Mouse (Mus musculus) frontal cortex, postnatal 36 days (tissue): Measurements from ENCODE around the gene Gm4981.
A peak's percentile ranks its signal among the peaks of the same experiment; 100 is the strongest.
"Not testable (repeated sequence)": the region's sequence is repeated elsewhere in the genome, so short reads cannot be mapped to it uniquely, and the experiment has no call there.

Source experiments
- DNase-seq, 2 experiments: peaks; one replicate each; pipeline ENCODE4 v3.0.0; 2022; ENCODE audit warnings: low spot score in 2 of 2

Gm4981 gene

DNA sequence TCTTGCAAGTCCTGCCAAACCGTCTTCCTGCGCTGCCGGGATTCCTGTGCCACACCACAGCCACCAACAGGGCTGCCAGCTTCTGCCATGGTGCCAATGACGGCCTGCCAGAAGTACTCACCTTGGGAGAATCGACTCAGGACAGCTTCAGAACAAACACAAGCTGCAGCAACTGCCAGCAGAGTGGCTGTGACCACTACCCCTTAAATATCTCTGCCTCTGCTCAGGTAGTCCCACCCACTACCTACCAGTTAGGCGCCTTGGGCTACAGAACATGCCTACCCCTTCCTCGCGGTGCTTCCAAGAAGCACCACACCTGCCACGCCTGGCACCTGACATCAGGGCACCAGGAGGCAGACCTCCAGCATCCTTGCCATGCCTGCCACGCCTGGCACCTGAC is at the start of gene Gm4981:
Gene Gm4981, minus strand, starts transcription at position 89 of the 400 bp plus-strand sequence.
- DNase-seq, result no peak

DNA sequence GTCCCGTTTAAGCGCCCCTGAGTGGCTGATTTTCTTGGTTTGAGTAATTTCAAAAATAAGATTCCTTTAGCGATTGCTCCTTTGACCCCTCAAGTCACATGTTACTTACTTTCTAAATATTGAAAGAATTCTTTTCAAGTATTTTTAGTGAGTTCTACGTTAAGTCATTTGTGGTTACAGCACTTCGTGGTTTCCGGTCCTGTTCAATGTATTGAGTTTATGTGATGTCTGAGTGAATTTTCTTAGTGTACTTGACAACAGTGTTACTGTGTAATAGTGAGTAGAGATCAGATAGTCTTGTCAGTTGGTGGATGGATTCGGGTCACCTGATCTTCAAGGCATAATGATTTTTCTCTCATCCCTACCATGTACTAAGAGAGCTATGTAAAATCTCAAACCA is 45.7 kb upstream of the Gm4981 start:
- DNase-seq, result no peak

DNA sequence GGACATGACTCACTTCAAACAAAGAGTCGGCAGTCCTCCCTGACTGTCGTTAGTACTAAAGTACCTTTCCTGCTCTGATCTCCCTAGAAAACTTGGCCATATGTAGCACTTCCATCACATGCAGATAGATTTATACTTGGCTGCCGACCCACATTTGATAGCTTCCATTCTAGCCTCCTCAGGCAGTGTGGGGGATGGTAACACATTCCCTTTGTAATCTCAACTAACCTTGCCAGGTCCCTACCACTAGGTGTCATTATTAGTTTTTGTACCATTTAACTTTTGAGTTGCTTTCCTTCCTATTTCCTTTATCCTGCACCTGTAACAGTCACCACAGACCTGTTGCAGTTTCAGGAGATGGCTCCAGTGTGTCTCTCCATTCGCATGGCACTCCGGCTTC is 22.0 kb upstream of the Gm4981 start:
- DNase-seq, result no peak

DNA sequence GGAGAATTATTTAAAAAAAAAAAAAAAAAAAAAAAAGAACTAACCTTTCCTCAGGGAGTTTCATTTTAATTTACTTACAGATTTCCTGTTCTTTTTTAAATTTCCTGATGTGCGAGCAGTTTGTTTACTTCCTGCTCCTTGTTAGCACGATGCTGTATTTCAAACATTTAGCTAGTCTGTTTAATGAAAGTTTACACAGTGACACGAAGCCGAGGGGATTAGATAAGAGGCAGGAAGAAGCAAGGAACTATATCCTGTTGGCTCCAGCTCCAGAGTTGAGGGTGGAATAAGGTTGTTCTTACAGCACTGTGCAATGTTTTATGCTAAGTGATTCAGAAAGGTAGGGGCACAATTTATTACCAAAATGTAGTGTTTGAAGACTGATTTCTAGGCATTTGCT is 19.5 kb upstream of the Gm4981 start:
- DNase-seq, result no peak

DNA sequence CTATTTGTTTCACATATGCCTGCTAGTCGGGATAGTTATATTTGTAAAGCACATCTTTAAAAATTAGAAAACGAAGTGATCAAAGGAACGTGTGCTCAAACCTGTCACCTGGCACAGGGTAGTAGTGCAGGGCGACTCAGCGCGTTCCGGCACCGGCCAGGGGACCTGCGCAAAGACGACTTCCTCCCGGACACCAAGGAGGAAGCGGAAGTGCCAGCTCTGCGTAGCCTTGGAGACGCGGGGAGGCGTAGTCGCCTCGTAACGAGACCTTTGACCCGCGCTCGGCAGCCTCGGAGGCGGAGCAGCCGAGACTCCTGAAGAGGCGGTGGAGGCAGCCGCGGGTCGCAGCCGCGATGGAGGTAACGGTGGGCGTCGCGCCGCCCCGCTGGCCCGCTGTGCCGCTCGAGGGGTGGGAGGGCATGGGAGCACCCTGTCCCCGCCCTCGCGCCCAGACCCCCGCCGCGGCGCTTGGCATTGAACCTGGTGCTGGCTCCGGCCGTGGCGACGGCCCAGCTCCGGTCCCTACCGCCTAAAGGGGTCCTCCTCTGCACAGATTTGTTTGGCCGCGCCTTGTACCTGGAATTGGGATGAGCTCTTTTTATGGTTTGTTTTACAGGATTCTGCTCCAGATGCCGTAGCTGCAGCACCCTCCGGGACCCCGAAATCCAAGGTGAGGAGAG is 18.9 kb upstream of the Gm4981 start, which contains the start of gene Gcc2:
Gene Gcc2, plus strand, starts transcription at position 285 of the 680 bp plus-strand sequence.
- DNase-seq, result peak; percentile 91 to 93

DNA sequence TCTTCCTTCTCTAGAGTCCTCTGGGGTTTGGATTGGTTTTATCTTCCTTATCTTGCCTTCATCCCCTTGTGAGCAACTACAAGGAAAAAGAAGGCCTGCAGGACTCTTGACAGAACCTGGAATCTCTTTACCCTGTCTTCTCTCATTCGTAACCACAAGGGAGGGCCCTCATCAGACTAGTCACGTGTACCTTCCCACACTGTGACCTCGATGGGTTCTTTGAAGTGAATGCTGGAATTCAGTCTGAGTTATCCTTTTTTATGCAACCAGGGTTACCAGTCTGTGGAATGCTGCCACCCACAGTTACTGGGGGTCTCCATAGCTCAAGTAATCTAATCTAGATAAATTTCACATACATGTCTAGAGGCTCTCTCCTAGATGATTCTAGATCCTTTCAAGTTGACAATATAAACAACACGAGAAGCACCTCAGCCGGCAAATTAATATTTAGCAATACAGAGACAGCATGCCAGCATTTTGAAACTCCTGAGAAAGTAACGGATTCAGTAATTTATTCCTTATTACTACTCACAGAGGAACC is 18.2 kb upstream of the Gm4981 start:
- DNase-seq, result peak in 1 of 2 experiments; percentile 16

DNA sequence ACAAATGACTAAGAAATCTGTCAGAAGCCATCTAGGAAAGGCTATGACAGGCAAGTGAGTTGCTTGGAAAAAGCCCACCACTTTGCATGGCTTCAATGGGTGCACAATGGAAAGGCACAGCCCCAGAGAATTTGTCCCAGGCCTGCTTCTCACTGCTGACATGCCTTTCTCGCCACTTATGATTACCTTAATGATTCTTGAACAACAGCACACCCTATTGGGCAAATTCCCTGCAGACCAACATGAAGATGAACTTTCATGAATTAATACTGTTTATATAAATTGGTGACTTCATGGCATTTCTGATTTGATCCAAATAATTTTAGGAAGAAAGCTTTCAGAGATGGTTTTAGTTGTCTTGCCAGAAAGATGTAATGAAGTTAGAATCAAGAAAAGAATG is 13.0 kb upstream of the Gm4981 start:
- DNase-seq, result no peak

DNA sequence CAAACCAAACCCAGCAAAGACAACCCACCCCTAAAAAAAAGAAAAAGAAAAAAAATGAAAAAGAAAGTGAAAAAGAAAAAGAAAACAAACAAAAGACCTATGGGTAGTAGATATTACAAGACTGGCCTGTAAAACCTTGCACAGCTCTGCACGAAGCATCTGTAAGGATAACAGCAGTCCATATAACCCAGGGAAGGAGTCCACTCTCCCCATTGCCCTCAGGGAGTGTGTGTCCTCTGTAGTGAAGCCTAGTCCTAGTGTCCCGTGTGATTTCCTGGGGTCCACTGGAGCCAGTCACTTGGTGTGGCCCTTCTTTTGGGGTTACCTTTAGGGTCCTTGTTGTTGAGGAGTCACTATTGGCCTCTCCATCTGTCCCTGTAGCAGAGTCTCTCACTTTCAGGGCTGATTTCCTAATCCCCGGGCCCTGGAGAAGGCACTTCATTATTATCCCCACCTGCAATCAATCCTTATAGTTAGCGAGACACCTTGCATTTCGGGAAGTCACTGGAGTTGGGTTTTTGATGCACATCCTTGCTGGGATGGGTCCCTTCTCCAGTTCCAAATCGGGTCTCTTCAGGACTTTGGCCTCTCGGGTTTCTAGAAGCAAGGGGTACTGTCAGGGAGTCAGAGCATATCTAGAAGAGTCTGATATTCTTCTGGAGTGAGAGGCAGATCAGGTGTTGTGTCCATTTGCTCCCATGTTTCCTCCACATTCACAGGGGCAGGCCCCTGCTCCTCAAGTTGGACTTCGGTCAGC is 2.7 kb upstream of the Gm4981 start:
- DNase-seq, result not testable (repeated sequence)

DNA sequence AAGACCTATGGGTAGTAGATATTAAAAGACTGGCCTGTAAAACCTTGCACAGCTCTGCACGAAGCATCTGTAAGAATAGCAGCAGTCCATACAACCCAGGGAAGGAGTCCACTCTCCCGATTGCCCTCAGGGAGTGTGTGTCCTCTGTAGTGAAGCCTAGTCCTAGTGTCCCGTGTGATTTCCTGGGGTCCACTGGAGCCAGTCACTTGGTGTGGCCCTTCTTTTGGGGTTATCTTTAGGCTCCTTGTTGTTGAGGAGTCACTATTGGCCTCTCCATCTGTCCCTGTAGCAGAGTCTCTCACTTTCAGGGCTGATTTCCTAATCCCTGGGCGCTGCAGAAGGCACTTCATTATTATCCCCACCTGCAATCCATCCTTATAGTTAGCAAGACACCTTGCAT is 1.5 kb downstream of the Gm4981 start:
- not testable (repeated sequence) for DNase-seq

DNA sequence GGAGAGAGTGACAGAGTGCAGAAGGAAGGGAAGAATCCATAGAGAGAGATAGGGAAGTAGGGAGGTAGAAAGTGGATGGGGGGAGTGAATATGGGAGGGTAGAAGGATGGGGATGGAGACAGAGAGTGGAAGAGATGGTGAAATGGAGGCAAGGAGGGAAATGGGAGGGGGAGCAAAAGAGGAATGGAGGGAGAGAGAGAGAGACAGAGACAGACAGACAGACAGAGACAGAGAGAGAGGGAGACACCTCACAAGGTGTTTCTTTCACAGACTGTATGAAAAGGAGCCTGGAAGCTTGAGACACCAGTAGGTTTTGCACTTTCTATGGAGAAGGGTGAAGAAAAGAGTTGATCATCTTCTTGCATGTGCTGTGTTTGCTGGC is 2.8 kb downstream of the Gm4981 start:
- not testable (repeated sequence) for DNase-seq

DNA sequence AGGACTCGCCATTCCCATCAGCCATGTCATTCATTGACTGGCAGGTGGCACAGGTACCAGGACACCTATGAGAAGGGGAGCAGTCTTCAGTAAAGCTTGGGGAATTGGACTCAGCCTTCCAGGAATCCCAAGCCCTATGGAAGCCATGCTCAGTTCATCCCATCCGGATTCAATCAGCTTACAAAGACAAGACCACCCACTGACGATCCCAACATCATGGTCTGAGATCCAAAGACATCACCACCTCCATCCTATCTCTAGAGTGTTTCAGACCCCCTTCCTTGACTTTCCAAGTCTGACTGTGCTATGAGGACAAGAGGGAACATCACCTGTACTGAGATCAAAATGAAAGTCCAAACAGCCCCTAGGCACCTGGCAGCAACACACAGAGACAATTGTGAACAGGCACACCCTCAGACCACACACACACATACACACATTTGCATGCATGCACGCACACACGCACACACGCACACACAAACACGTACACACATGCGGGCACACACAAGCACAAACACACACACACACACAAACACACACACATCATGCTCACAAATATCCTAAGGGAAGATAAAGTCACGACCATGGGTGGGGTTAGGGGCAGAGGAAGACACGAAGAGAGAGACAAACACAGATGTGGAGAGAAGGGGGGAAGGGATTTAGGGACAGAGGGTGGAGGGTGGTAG is 3.3 kb downstream of the Gm4981 start:
- DNase-seq, result not testable (repeated sequence)

DNA sequence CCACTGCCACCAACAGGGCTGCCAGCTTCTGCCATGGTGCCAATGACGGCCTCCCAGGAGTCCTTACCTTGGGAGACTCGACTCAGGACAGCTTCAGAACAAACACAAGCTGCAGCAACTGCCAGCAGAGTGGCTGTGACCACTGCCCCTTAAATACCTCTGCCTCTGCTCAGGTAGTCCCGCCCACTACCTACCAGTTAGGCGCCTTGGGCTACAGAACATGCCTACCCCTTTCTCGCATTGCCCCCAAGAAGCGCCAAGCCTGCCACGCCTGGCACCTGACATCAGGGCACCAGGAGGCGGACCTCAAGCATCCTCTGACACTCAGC is 3.9 kb downstream of the Gm4981 start, which contains the start of gene Duxf3:
Gene Duxf3, minus strand, starts transcription at position 35 of the 329 bp plus-strand sequence.
- not testable (repeated sequence) for DNase-seq

DNA sequence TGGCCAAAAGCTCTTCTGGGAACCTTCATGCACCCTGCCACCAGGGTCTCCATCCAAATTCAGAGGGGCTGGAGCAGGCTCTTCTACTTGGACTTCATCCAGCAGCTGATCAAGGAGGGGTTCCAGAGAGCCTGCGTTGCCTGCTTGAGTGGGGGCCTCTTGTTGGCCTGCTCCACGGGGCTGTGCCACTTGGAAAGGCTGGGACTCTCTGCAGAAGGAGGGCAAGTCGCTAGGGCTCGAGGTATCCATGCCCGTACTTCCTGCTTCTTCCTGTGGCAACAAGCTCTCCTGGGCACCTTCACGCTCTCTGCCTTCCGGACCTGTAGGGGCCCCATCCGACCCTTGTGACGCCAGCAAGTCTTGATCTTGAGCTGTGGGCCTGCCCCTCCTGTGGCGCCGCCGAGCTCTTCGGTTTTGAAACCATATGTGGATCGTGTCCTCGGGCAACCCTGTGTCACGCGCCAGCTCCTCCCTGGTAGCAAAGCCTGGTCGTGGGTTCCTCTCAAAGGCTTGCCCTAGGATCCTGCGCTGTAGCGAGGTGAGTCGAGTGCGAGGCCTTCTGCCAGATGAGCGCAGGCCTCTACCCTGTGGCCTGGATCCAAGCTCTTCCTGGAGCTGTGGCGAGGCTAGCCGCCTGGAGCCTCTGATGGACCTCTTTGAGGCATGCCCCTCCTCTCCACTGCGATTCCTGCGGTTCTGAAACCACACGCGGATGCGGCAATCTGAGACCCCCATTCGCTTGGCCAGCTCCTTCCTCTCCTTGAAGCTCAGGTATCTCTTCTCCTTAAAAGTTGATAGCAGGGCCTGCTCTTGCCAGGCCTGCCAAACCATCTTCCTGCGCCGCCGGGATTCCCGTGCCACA is 4.5 kb downstream of the Gm4981 start:
- DNase-seq, result not testable (repeated sequence)

DNA sequence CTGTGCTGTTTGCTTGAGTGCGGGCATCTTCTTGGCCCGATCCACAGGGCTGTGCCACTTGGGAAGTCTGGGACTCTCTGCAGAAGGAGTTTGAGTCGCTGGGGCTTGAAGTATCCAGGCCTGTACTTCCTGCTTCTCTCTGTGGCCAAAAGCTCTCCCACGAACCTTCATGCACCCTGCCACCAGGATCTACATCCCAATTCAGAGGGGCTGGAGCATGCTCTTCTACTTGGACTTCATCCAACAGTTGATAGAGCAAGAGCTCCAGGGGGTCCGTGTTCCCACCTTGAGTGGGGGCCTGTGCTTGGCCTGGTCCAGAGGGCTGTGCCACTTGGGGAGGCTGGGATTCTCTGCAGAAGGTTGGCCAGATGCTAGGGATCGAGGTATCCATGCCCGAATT is 5.4 kb downstream of the Gm4981 start:
- DNase-seq, result not testable (repeated sequence)

DNA sequence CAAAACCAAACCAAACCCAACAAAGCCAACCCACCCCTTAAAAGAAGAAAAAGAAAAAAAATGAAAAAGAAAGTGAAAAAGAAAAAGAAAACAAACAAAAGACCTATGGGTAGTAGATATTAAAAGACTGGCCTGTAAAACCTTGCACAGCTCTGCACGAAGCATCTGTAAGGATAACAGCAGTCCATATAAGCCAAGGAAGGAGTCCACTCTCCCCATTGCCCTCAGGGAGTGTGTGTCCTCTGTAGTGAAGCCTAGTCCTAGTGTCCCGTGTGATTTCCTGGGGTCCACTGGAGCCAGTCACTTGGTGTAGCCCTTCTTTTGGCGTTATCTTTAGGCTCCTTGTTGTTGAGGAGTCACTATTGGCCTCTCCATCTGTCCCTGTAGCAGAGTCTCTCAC is 6.5 kb downstream of the Gm4981 start:
- DNase-seq, result not testable (repeated sequence)

DNA sequence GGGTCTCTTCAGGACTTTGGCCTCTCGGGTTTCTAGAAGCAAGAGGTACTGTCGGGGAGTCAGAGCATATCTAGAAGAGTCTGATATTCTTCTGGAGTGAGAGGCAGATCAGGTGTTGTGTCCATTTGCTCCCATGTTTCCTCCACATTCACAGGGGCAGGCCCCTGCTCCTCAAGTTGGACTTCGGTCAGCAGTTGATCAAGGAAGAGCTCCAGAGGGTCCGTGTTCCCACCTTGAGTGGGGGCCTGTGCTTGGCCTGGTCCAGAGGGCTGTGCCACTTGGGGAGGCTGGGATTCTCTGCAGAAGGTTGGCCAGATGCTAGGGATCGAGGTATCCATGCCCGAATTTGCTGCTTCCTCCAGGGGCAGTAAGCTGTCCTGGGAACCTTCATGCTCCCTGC is 8.7 kb downstream of the Gm4981 start:
- not testable (repeated sequence) for DNase-seq

DNA sequence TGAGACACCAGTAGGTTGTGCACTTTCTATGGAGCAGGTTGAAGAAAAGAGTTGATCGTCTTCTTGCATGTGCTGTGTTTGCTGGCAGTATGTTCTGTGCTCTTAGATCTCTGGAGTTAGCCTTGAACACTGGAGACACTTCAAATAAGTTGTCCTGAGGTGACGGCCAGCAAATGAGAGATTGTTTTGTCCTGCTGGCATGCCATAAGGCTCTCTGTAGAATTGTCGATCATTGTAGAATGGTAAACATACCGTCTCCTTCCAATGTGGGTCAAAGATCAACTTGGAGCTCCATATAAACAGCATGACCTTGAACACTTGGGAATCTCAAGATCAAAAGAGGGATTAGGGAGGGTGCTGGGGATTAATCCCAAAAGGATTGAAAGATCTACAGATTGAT is 10.1 kb downstream of the Gm4981 start:
- DNase-seq, result not testable (repeated sequence)

DNA sequence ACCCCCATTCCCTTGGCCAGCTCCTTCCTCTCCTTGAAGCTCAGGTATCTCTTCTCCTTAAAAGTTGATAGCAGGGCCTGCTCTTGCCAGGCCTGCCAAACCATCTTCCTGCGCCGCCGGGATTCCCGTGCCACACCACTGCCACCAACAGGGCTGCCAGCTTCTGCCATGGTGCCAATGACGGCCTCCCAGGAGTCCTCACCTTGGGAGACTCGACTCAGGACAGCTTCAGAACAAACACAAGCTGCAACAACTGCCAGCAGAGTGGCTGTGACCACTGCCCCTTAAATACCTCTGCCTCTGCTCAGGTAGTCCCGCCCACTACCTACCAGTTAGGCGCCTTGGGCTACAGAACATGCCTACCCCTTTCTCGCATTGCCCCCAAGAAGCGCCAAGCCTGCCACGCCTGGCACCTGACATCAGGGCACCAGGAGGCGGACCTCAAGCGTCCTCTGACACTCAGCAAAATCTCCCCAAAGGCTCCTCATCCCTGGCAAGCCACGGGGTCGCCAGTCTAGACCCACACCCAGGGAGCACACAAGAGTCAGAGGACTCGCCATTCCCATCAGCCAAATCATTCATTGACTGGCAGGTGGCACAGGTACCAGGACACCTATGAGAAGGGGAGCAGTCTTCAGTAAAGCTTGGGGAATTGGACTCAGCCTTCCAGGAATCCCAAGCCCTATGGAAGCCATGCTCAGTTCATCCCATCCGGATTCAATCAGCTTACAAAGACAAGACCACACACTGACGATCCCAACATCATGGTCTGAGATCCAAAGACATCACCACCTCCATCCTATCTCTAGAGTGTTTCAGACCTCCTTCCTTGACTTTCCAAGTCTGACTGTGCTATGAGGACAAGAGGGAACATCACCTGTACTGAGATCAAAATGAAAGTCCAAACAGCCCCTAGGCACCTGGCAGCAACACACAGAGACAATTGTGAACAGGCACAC is 11.4 kb downstream of the Gm4981 start, which contains the start of gene AW822073:
Gene AW822073, minus strand, starts transcription at position 104 of the 959 bp plus-strand sequence.
- not testable (repeated sequence) for DNase-seq

DNA sequence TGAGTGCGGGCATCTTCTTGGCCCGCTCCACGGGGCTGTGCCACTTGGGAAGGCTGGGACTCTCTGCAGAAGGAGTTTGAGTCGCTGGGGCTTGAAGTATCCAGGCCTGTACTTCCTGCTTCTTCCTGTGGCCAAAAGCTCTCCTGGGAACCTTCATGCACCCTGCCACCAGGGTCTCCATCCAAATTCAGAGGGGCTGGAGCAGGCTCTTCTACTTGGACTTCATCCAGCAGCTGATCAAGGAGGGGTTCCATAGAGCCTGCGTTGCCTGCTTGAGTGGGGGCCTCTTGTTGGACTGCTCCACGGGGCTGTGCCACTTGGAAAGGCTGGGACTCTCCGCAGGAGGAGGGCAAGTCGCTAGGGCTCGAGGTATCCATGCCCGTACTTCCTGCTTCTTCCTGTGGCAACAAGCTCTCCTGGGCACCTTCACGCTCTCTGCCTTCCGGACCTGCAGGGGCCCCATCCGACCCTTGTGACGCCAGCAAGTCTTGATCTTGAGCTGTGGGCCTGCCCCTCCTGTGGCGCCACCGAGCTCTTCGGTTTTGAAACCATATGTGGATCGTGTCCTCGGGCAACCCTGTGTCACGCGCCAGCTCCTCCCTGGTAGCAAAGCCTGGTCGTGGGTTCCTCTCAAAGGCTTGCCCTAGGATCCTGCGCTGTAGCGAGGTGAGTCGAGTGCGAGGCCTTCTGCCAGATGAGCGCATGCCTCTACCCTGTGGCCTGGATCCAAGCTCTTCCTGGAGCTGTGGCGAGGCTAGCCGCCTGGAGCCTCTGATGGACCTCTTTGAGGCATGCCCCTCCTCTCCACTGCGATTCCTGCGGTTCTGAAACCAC is 12.3 kb downstream of the Gm4981 start:
- DNase-seq, result not testable (repeated sequence)
